Mouse (Mus musculus) limb, embryonic 14.5 days (tissue): Measurements from ENCODE around the gene Fam53b. TPM values are rescaled to one million over a fixed set of nuclear protein-coding genes. Genes with fewer than 3 reads are reported as not detected.

Experiments used
- ATAC-seq: fragments of 200-750 bp; cut with Nextera tagmentation; 2 replicates; pipeline ENCODE4 v1.8.0; 2017; ENCODE audit warnings: low read depth, moderate number of reproducible peaks, moderate TSS enrichment; ENCODE audit not compliant: low FRiP score
- DNase-seq: peaks from one replicate; pipeline ENCODE4 v3.0.0-alpha.2; 2015; ENCODE audit warnings: low spot score
- H3K27ac ChIP-seq: fragments of 300-500 bp; sonication (generic); replicated peaks from 2 replicates; pipeline ENCODE4 v1.5.1; 2014; ENCODE audit warnings: low read depth, mild to moderate bottlenecking, low read length, moderate library complexity, mixed read lengths
- H3K27me3 ChIP-seq: fragments of 300-500 bp; sonication (generic); 2 replicates; pipeline ENCODE4 v1.6.1; 2014; ENCODE audit warnings: low read length, mixed read lengths; ENCODE audit not compliant: control insufficient read depth, insufficient read depth
- H3K36me3 ChIP-seq: fragments of 300-500 bp; sonication (generic); 2 replicates; pipeline ENCODE4 v1.6.1; 2014; ENCODE audit warnings: mild to moderate bottlenecking, low read length, moderate library complexity, mixed read lengths; ENCODE audit not compliant: control insufficient read depth, insufficient read depth
- H3K4me1 ChIP-seq: fragments of 300-500 bp; sonication (generic); 2 replicates; pipeline ENCODE4 v1.6.1; 2014; ENCODE audit warnings: antibody characterized with exemption, low read length, mixed read lengths; ENCODE audit not compliant: control insufficient read depth, insufficient read depth
- H3K4me2 ChIP-seq: fragments of 300-500 bp; sonication (generic); replicated peaks from 2 replicates; pipeline ENCODE4 v1.6.1; 2014; ENCODE audit warnings: low read depth, mild to moderate bottlenecking, low read length, moderate library complexity; ENCODE audit not compliant: severe bottlenecking
- H3K4me3 ChIP-seq: fragments of 300-500 bp; sonication (generic); replicated peaks from 2 replicates; pipeline ENCODE4 v1.5.1; 2014; ENCODE audit warnings: low read length
- H3K9ac ChIP-seq: fragments of 300-500 bp; sonication (generic); 2 replicates; pipeline ENCODE4 v1.6.1; 2014; ENCODE audit warnings: mild to moderate bottlenecking, low read depth, low read length, moderate library complexity; ENCODE audit not compliant: severe bottlenecking
- H3K9me3 ChIP-seq: fragments of 300-500 bp; sonication (generic); 2 replicates; pipeline ENCODE4 v1.6.1; 2016; ENCODE audit warnings: low read length; ENCODE audit not compliant: control insufficient read depth
- POLR2A ChIP-seq: fragments of 200-500 bp; IDR thresholded peaks from 2 replicates; pipeline ENCODE4 v1.8.0; 2012; ENCODE audit warnings: inconsistent platforms, mild to moderate bottlenecking, moderate library complexity, borderline replicate concordance; ENCODE audit not compliant: insufficient read depth, insufficient read length; ENCODE audit errors: extremely low read depth
- WGBS: fragments of 180-500 bp; shearing (Covaris S2); extraction: QIAGEN DNeasy Blood & Tissue Kit; methylation state at CpG from one replicate; pipeline ENCODE4 v1.1.7; 2014; 5-methylcytosine and 5-hydroxymethylcytosine counted together
- polyA plus RNA-seq, 2 experiments: library from polyadenylated mRNA; depleted of rRNA in 1 of 2; stranded (reverse) in 1 of 2; unstranded in 1 of 2; fragments of >200 nt; fragmentation: Nextera tagmentation in 1 of 2; extraction: Ambion mirVana in 1 of 2; gene quantifications; 2 replicates each; pipeline versions ENCODE4 v1.2.1 to v1.2.3; 2012 to 2014

Gene Fam53b
- polyA plus RNA-seq, 2 experiments, result 15.1 to 20.8 TPM

DNA sequence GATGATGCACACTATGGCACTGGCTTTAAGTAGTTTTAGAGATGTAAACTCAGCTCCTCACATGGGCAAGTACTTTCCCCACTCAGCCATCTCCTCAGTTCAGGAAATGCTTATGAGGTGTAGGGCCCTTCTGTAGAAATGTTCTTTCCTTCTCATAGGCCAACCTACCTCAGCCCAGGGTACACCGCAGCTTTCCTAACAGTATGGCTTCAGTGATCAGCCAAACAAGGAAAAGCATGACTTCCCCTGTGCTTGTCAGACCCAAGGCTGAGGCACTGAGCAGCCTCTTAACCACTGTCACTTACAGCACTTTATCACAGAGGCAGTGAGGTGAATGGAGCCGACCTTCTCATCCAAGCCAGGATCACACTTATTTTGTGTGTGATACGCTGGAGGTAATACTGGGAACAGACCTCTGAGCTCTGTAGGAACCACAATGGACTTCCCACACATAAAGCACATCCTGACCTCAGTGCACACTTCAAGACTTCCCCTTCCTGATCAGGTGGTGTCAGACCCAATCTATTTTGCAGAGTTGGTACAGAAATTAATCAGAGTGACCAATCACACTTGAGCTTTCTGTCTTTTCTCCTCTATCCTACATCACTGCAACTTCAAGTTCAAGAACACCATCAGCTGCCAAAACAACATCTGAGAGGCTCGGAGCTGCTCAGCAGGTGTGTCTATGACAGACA, 26.0 kb downstream of the Fam53b start:
- no peak overlapping the region for H3K4me2 ChIP-seq
- H3K36me3 ChIP-seq, result no peaks in the 10 kb centered on the region
- H3K4me3 ChIP-seq, result no peak overlapping the region
- DNase-seq (no peak), ATAC-seq (no peak)
- 82% methylated on average over 4 of the region's 4 CpGs for WGBS
- no peaks in the 10 kb centered on the region for H3K9me3 ChIP-seq
- TF ChIP-seq POLR2A, result no peak
- H3K27ac ChIP-seq, result no peak overlapping the region
- H3K4me1 ChIP-seq, result peaks cover 11% of the 10 kb centered on the region; the same call in 1 of the 2 replicates
- no peaks in the 10 kb centered on the region for H3K27me3 ChIP-seq
- H3K9ac ChIP-seq, result no peak overlapping the region

DNA sequence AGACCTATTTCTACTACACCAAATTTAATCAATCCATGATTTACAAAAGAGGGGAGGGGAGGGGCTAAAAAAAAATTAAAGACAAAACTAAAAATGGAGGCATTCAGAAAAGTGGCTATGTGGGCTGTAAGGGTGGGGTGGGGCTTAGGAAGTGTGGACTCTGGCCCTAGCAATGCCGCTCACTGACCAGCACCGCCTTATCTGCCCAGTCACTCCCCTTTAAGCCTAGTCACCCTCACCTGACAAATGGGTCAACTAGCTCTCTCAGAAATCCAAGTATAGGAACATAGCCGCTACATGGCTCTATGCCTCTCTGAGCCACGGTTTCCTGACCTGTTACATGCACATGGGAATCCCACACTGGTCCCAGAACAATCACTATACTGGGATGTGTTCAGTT, 26.7 kb downstream of the Fam53b start:
- no peak overlapping the region for H3K4me3 ChIP-seq
- H3K27me3 ChIP-seq, result no peaks in the 10 kb centered on the region
- 92% methylated on average over 4 of the region's 4 CpGs for WGBS
- no peaks in the 10 kb centered on the region for H3K9me3 ChIP-seq
- no peak overlapping the region for H3K4me2 ChIP-seq
- no peak overlapping the region for H3K27ac ChIP-seq
- ATAC-seq (no peak), DNase-seq (no peak)
- peaks cover 15% of the 10 kb centered on the region for H3K4me1 ChIP-seq
- H3K36me3 ChIP-seq, result no peaks in the 10 kb centered on the region
- H3K9ac ChIP-seq, result no peak overlapping the region
- TF ChIP-seq POLR2A, result no peak

GRCm38 (mm10) chr7:132786522-132786921, 27.2 kb downstream of the Fam53b start:
- no peak overlapping the region for H3K4me2 ChIP-seq
- H3K4me3 ChIP-seq, result no peak overlapping the region
- 55% methylated on average over 4 of the region's 4 CpGs for WGBS
- ATAC-seq (no peak), DNase-seq (no peak)
- no peak overlapping the region for H3K9ac ChIP-seq
- H3K4me1 ChIP-seq, result peaks cover 20% of the 10 kb centered on the region
- H3K27me3 ChIP-seq, result no peaks in the 10 kb centered on the region
- no peak overlapping the region for H3K27ac ChIP-seq
- H3K36me3 ChIP-seq, result no peaks in the 10 kb centered on the region
- TF ChIP-seq POLR2A, result no peak
- no peaks in the 10 kb centered on the region for H3K9me3 ChIP-seq

GRCm38 (mm10) chr7:132786011-132786410, 27.7 kb downstream of the Fam53b start:
- peaks cover 25% of the 10 kb centered on the region for H3K4me1 ChIP-seq
- no peak for TF ChIP-seq POLR2A

DNA sequence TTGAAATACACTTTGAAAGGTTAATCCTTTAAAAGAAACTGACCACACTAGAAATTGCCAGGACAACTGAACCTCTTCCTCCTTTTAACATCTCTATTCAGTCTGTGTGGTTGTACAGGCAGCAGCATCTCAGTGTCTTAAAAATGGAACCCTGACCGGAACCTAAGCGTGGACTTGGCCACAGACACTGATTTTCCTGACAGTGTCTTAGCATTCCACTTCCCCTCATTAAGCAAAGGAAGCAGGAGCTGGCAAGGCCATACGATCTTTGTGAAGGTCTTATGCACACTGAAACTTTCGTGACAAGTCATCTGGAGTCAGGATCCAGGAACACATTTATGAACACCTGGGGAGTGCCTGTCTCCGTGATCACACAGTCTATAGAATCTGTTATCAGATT, 29.6 kb downstream of the Fam53b start:
- no peaks in the 10 kb centered on the region for H3K9me3 ChIP-seq
- 60% methylated on average over 5 of the region's 5 CpGs for WGBS
- no peak for TF ChIP-seq POLR2A
- ATAC-seq (no peak), DNase-seq (no peak)
- H3K9ac ChIP-seq, result no peak overlapping the region
- no peak overlapping the region for H3K4me2 ChIP-seq
- no peak overlapping the region for H3K27ac ChIP-seq
- peaks cover 43% of the 10 kb centered on the region for H3K4me1 ChIP-seq
- H3K36me3 ChIP-seq, result no peaks in the 10 kb centered on the region
- H3K27me3 ChIP-seq, result no peaks in the 10 kb centered on the region
- H3K4me3 ChIP-seq, result no peak overlapping the region

More at GRCm38 (mm10) chr7:132786011-132786410, 27.7 kb downstream of the Fam53b start:
- Histone ChIP-seq H3K36me3 (no peaks in the 10 kb centered on the region), H3K27ac (no peak overlapping the region), H3K27me3 (no peaks in the 10 kb centered on the region), H3K4me2 (no peak overlapping the region), H3K9me3 (no peaks in the 10 kb centered on the region), H3K4me3 (no peak overlapping the region), H3K9ac (no peak overlapping the region)
- no peak for DNase-seq
- ATAC-seq, result no peak
- WGBS, result 69% methylated on average over 7 of the region's 7 CpGs
